ENCODE assay signal across 15 mouse cellular contexts in the genomic region with DNA sequence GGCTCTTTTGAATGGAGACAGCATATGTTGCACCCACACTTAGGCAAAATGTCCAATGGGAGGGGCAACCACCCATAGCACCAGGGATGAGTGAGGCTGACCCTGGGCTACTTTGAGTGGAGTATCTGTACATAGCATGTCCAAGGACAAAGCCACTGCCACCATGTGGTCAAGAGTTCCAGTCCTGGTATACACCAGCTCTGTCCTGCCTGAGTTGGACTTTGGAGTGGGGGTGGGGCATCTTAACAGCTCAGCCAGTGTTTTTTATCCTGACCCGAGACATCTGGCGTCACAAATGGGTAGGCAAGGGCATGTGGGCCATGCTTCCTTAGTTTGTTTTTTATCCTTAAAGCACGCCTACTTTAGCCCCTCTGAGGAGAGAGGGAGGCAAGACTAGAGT. TPM values are rescaled to one million over a fixed set of nuclear protein-coding genes. Genes with fewer than 3 reads are reported as not detected.
DNase-seq lines count a peak whose midpoint lies in the region; ATAC-seq lines count a peak whose summit lies in the region.
"Had no signal": no experiment of that assay in that cellular context is flagged by ENCODE, and none has a peak within 500 bp of the region (broad histone marks: within the 10 kb centered on the region; RNA-seq: fewer than 3 reads in every experiment).

No protein-coding gene starts in this region.

- H3K9ac ChIP-seq in midbrain, embryonic 16.5 days (ENCODE audit: low read depth, low read length) = no peak overlapping the region
- peak overlapping the region; percentile 14; the same call in 1 of the 2 replicates for H3K9ac ChIP-seq in kidney, embryonic 16.5 days (replicated peaks; ENCODE audit: low read length)
- H3K9ac ChIP-seq: embryonic facial prominence, embryonic 12.5 days; liver, embryonic 13.5 days had no signal

- peaks cover 10% of the 10 kb centered on the region for H3K4me1 ChIP-seq in midbrain, embryonic 16.5 days (ENCODE audit: control insufficient read depth, insufficient read depth, low read length)
- peaks cover 32% of the 10 kb centered on the region for H3K4me1 ChIP-seq in midbrain, embryonic 10.5 days
- H3K4me1 ChIP-seq in kidney, embryonic 16.5 days (ENCODE audit: insufficient read depth, low read length) = peaks cover 16% of the 10 kb centered on the region
- H3K4me1 ChIP-seq: liver, embryonic 13.5 days had no signal

- no peak overlapping the region for H3K4me2 ChIP-seq in midbrain, embryonic 16.5 days (ENCODE audit: low read length)
- no peak overlapping the region for H3K4me2 ChIP-seq in kidney, embryonic 16.5 days (replicated peaks; ENCODE audit: low read depth, low read length)

- H3K36me3 ChIP-seq in midbrain, embryonic 16.5 days (ENCODE audit: control insufficient read depth, insufficient read depth, low read length) = no peaks in the 10 kb centered on the region
- no peaks in the 10 kb centered on the region for H3K36me3 ChIP-seq in midbrain, embryonic 10.5 days
- no peaks in the 10 kb centered on the region for H3K36me3 ChIP-seq in kidney, embryonic 16.5 days (ENCODE audit: insufficient read depth, low read length)
- H3K36me3 ChIP-seq: embryonic facial prominence, embryonic 12.5 days; forebrain, embryonic 10.5 days; heart, embryonic 10.5 days; liver, embryonic 13.5 days had no signal

- H3K27me3 ChIP-seq in midbrain, embryonic 16.5 days (ENCODE audit: control insufficient read depth, insufficient read depth, low read depth, low read length) = peaks cover 2% of the 10 kb centered on the region; the same call in 1 of the 2 replicates
- peaks cover 47% of the 10 kb centered on the region for H3K27me3 ChIP-seq in midbrain, embryonic 10.5 days (ENCODE audit: low read depth, poor library complexity, severe bottlenecking)
- peaks cover 8% of the 10 kb centered on the region; the same call in 1 of the 2 replicates for H3K27me3 ChIP-seq in kidney, embryonic 16.5 days (ENCODE audit: insufficient read depth, low read length)

- ATAC-seq in midbrain, embryonic 16.5 days = peak; percentile 27; the same call in 1 of the 2 replicates
- peak; percentile 79 for ATAC-seq in kidney, embryonic 16.5 days (ENCODE audit: low FRiP score, low TSS enrichment)
- no peak for ATAC-seq in erythroblast, adult 5-6 weeks (replicated peaks; ENCODE audit: low FRiP score, poor library complexity, severe bottlenecking)

- peak; percentile 5 for DNase-seq in embryo, embryonic 10.5 days (ENCODE audit: low spot score)
- no peak for DNase-seq in embryo, embryonic 11 days
- no peak for DNase-seq in midbrain, embryonic 10.5 days (ENCODE audit: low spot score)
- no peak for DNase-seq in layer of hippocampus, adult 18-20 months (ENCODE audit: low spot score in 2 of 2)
- no peak for DNase-seq in natural killer cell, adult 2 months (ENCODE audit: low spot score in 2 of 2)
- DNase-seq: liver, embryonic 13.5 days; lung, postnatal 14 days; thymus, postnatal 4 days had no signal

- no peak overlapping the region for H3K27ac ChIP-seq in midbrain, embryonic 16.5 days (ENCODE audit: low read length)
- no peak overlapping the region for H3K27ac ChIP-seq in midbrain, embryonic 10.5 days (replicated peaks)
- H3K27ac ChIP-seq in kidney, embryonic 16.5 days (ENCODE audit: low read length) = peak overlapping the region; percentile 51; the same call in 1 of the 2 replicates
- H3K27ac ChIP-seq: embryonic facial prominence, embryonic 12.5 days; forebrain, embryonic 10.5 days; heart, embryonic 10.5 days; liver, embryonic 13.5 days had no signal

- no peaks in the 10 kb centered on the region for H3K9me3 ChIP-seq in midbrain, embryonic 16.5 days (replicated peaks; ENCODE audit: control insufficient read depth, low read length, poor library complexity, severe bottlenecking)
- H3K9me3 ChIP-seq in midbrain, embryonic 10.5 days (replicated peaks) = no peaks in the 10 kb centered on the region
- H3K9me3 ChIP-seq in kidney, embryonic 16.5 days (ENCODE audit: low read length) = no peaks in the 10 kb centered on the region
- H3K9me3 ChIP-seq: embryonic facial prominence, embryonic 12.5 days; forebrain, embryonic 10.5 days; heart, embryonic 10.5 days; liver, embryonic 13.5 days had no signal

- no peak overlapping the region for H3K4me3 ChIP-seq in midbrain, embryonic 16.5 days (ENCODE audit: low read depth, low read length)
- H3K4me3 ChIP-seq in midbrain, embryonic 10.5 days = no peak overlapping the region
- H3K4me3 ChIP-seq in kidney, embryonic 16.5 days (ENCODE audit: low read length) = no peak overlapping the region
- H3K4me3 ChIP-seq: liver, embryonic 13.5 days had no signal

- WGBS in midbrain, embryonic 16.5 days = 58% methylated on average over 3 of the region's 3 CpGs
- WGBS in midbrain, embryonic 10.5 days = 56% methylated on average over 3 of the region's 3 CpGs
- WGBS in kidney, embryonic 16.5 days = 13% methylated on average over 3 of the region's 3 CpGs

RNA-seq across cellular contexts. Expression of a gene that starts 36.5 kb away (rescaled TPM):
- polyA plus RNA-seq in midbrain, embryonic 16.5 days (2015; fragmentation: Nextera tagmentation; extraction: Ambion mirVana) = 0.36 and 0.39 TPM in 2 replicates
- polyA plus RNA-seq in midbrain, embryonic 10.5 days (2016; fragmentation: Nextera tagmentation; extraction: Ambion mirVana) = not detected in 2 replicates
- 0.15 and 0.16 TPM in 2 replicates for polyA plus RNA-seq in kidney, embryonic 16.5 days (2015; fragmentation: Nextera tagmentation; extraction: Ambion mirVana)
- total RNA-seq in layer of hippocampus, adult 18-20 months (2021) = 10 to 100 TPM; 26.9 to 32.3 TPM
- total RNA-seq in erythroblast, adult 5-6 weeks (2015; ENCODE audit: low replicate concordance) = not detected in 2 replicates
- not detected in 2 replicates for total RNA-seq in erythroblast, adult 5-6 weeks (2017; ENCODE audit: low replicate concordance)
- total RNA-seq: hematopoietic stem cell, adult 5-6 weeks had no signal
- polyA plus RNA-seq: forebrain, embryonic 10.5 days; liver, embryonic 13.5 days had no signal
